Mouse (Mus musculus) testis, adult 2 months (tissue): ENCODE measurements around the gene Cdyl2. TPM values are rescaled to one million over a fixed set of nuclear protein-coding genes. Genes with fewer than 3 reads are reported as not detected.

Experiments
- H3K27ac ChIP-seq: fragments of 200-500 bp; 2 replicates; pipeline ENCODE4 v1.5.1; 2012; ENCODE audit warnings: low read depth, low read length; ENCODE audit not compliant: control insufficient read depth, insufficient read depth
- H3K27me3 ChIP-seq: fragments of 200-500 bp; 2 replicates; pipeline ENCODE4 v1.6.1; 2012; ENCODE audit warnings: mild to moderate bottlenecking, low read length, moderate library complexity; ENCODE audit not compliant: control insufficient read depth, insufficient read depth
- H3K36me3 ChIP-seq: fragments of 200-500 bp; 2 replicates; pipeline ENCODE4 v1.6.1; 2012; ENCODE audit warnings: mild to moderate bottlenecking, low read length; ENCODE audit not compliant: control insufficient read depth, insufficient read depth
- H3K4me1 ChIP-seq: fragments of 200-500 bp; 2 replicates; pipeline ENCODE4 v1.6.1; 2012; ENCODE audit warnings: low read length; ENCODE audit not compliant: control insufficient read depth, insufficient read depth
- H3K4me3 ChIP-seq: fragments of 200-500 bp; 2 replicates; pipeline ENCODE4 v1.5.1; 2012; ENCODE audit warnings: low read depth, mild to moderate bottlenecking, low read length, moderate library complexity, mixed read lengths; ENCODE audit not compliant: control insufficient read depth
- CTCF ChIP-seq: fragments of 200-500 bp; IDR thresholded peaks from 2 replicates; pipeline ENCODE4 v1.5.1; 2012; ENCODE audit warnings: low read depth, mild to moderate bottlenecking, inconsistent platforms, low read length, moderate library complexity; ENCODE audit not compliant: control insufficient read depth, insufficient read depth, insufficient replicate concordance
- POLR2A ChIP-seq: fragments of 200-500 bp; IDR thresholded peaks from 2 replicates; pipeline ENCODE4 v1.6.1; 2012; ENCODE audit warnings: low read depth, mild to moderate bottlenecking, inconsistent platforms, low read length, moderate library complexity; ENCODE audit not compliant: control insufficient read depth
- polyA plus RNA-seq: library from polyadenylated mRNA; depleted of rRNA; stranded (reverse); fragments of >200 nt; gene quantifications from 2 replicates; pipeline ENCODE4 v1.2.3, GENCODE M21; 2012; rRNA removed

Gene Cdyl2
- polyA plus RNA-seq, 1 experiment = 11.9 TPM

GRCm38 (mm10) chr8:116536786-116537185 is 196.0 kb downstream of the Cdyl2 start:
- H3K27ac ChIP-seq = no peak overlapping the region
- H3K36me3 ChIP-seq = no peaks in the 10 kb centered on the region
- no peak for TF ChIP-seq CTCF
- TF ChIP-seq POLR2A = no peak

GRCm38 (mm10) chr8:116533081-116533480 is 199.7 kb downstream of the Cdyl2 start:
- peaks cover 2% of the 10 kb centered on the region; the same call in 1 of the 2 replicates for H3K4me1 ChIP-seq
- no peaks in the 10 kb centered on the region for H3K36me3 ChIP-seq
- no peak overlapping the region for H3K27ac ChIP-seq
- no peak overlapping the region for H3K4me3 ChIP-seq
- H3K27me3 ChIP-seq = no peaks in the 10 kb centered on the region
- TF ChIP-seq POLR2A = no peak
- TF ChIP-seq CTCF = 0 out of 2 replicates have a peak, but pooled peaks have one; percentile 4

More at GRCm38 (mm10) chr8:116536786-116537185, 196.0 kb downstream of the Cdyl2 start:
- Histone ChIP-seq H3K4me3 (no peak overlapping the region), H3K4me1 (no peaks in the 10 kb centered on the region), H3K27me3 (no peaks in the 10 kb centered on the region)

DNA sequence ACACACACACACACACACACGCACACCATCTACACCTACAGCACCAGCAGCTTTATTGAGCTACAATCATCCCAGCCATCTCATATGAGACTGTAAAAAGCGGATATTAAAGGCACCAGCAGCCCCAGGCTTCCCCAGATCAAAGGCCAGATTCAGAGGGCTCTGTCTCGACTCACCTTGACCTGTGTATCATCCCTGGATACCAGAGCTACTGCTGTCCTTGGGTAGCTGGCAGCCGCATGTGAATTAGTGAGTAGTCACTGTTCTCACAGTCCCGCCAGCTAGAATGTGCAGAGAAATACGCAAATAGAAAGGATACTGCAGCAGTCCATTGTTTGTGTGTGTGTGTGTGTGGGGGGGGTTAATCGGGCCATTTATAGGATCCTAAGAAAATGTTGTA is 204.1 kb downstream of the Cdyl2 start:
- TF ChIP-seq CTCF = no peak
- no peak for TF ChIP-seq POLR2A
- Histone ChIP-seq H3K4me1 (peaks cover 3% of the 10 kb centered on the region; the same call in 1 of the 2 replicates), H3K27ac (no peak overlapping the region), H3K36me3 (no peaks in the 10 kb centered on the region), H3K27me3 (no peaks in the 10 kb centered on the region), H3K4me3 (peak overlapping the region; percentile 63)

DNA sequence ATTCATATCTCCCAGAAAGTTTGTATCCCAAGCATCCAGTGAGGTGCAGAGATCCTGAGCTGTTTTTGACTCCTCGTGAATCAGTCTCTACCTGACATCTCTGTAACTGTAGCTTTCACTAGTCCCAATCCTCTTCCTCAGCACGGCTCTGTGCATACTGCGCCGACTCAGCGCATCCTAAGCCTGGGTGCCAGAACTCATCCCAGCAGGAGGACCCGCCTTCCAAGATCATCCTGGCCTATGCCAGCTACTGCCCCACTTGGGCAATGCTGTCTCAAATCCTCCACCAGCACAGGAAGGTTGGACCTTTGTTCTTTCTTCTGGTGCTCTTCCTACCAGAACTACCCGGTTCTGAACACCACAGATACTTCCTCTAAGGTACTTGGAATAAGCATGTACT is 207.9 kb downstream of the Cdyl2 start:
- Histone ChIP-seq H3K4me1 (peaks cover 3% of the 10 kb centered on the region; the same call in 1 of the 2 replicates), H3K36me3 (no peaks in the 10 kb centered on the region), H3K27ac (no peak overlapping the region), H3K4me3 (no peak overlapping the region), H3K27me3 (no peaks in the 10 kb centered on the region)
- TF ChIP-seq CTCF (no peak), POLR2A (no peak)

Other genes starting within 250 kb of the Cdyl2 start
- gene Dynlrb2, start 228.0 kb downstream of the Cdyl2 start, polyA plus RNA-seq = 235 and 246 TPM in 2 replicates
- gene Cmc2, start 188.5 kb upstream of the Cdyl2 start, polyA plus RNA-seq = 12.0 and 12.8 TPM in 2 replicates
- gene Cenpn, start 188.7 kb upstream of the Cdyl2 start, polyA plus RNA-seq = 141 TPM in 2 replicates
- 35.2 and 37.7 TPM in 2 replicates for gene Atmin, start 210.4 kb upstream of the Cdyl2 start, polyA plus RNA-seq
- gene 1700030J22Rik, start 246.0 kb upstream of the Cdyl2 start, polyA plus RNA-seq = 176 and 190 TPM in 2 replicates